Mouse (Mus musculus): ENCODE results near the gene Mamstr. TPM values are rescaled to one million over a fixed set of nuclear protein-coding genes. Genes with fewer than 3 reads are reported as not detected.

The Mamstr gene
- total RNA-seq (2022), result 10 to 100 TPM in 1 of 4 experiments, 1 to 10 TPM in 3; 2.4 to 14.9 (median 3.6) TPM

DNA sequence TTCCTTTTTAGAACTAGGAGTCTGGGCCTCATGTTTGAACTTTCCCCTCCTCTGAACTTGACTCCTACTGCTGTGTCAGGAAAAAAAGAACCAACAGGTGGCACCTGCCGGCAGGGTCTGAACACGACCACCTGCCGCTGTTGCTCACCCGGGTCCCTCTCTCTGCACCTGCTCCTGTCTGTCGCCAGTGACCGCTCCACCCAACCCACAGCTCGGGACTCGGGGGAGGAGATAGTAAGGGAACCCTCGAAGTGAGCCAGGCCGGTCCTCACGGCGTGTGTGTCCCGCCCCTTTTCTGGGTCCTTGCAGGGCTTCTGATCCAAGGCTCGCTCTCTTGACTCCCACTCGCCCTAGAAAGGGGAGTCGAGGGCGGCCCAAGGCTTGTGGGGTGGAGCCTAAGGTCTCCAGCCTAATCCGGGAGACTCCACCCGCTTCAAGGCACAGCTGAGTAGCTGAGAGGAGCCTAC lies at the start of gene Mamstr:
Mamstr (plus strand) TSS at position 417 of the 467 bp plus-strand sequence.
- no peak for DNase-seq

- DNase-seq, result no peak
Observed at GRCm38 (mm10) chr7:45590874-45591273, 48.9 kb upstream of the Mamstr start.

GRCm38 (mm10) chr7:45591880-45592279 lies 47.9 kb upstream of the Mamstr start:
- no peak for DNase-seq

- peak; percentile 65 for DNase-seq
Observed at GRCm38 (mm10) chr7:45593118-45593815, 46.5 kb upstream of the Mamstr start.

- no peak for DNase-seq
Observed at GRCm38 (mm10) chr7:45595176-45595575, 44.6 kb upstream of the Mamstr start.

- no peak for DNase-seq
Observed at GRCm38 (mm10) chr7:45596107-45596506, 43.7 kb upstream of the Mamstr start.

DNA sequence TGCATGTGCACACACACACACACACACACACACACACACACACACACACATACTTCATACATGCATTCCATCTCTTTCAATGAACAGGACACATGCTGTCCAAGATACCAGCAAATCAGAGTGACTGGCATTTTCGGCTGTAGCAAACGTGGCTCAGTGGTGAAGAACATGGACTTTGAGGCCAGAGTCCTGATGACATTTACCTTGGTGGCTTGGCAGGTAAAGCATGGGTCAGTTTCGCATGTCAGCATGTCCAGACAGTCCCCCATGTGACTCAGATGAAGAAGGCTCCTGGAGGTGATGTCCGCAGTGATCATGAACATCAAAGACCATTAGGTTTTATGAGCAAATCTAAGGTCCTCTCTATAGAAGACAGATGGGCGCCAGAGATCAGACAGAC lies 42.8 kb upstream of the Mamstr start:
- DNase-seq, result no peak

DNA sequence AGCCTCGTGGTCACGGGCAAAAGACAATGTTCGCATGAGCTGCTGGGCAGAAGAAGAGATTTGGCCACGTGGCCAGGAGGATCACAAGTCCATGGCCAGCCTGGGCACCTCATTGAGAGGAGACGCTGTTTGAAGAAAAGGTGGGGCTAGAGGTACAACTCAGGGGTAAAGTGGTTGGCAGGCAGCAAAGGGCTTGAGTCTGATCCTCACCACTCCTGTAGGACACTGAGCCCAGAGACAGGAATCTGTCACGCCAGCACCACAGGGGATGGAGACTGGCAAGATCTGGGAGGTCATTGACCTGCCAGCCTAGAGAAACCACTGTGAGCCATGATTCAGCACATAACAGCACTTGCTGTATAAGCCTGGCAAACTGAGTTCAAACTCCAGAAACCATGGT lies 42.2 kb upstream of the Mamstr start:
- no peak for DNase-seq

DNA sequence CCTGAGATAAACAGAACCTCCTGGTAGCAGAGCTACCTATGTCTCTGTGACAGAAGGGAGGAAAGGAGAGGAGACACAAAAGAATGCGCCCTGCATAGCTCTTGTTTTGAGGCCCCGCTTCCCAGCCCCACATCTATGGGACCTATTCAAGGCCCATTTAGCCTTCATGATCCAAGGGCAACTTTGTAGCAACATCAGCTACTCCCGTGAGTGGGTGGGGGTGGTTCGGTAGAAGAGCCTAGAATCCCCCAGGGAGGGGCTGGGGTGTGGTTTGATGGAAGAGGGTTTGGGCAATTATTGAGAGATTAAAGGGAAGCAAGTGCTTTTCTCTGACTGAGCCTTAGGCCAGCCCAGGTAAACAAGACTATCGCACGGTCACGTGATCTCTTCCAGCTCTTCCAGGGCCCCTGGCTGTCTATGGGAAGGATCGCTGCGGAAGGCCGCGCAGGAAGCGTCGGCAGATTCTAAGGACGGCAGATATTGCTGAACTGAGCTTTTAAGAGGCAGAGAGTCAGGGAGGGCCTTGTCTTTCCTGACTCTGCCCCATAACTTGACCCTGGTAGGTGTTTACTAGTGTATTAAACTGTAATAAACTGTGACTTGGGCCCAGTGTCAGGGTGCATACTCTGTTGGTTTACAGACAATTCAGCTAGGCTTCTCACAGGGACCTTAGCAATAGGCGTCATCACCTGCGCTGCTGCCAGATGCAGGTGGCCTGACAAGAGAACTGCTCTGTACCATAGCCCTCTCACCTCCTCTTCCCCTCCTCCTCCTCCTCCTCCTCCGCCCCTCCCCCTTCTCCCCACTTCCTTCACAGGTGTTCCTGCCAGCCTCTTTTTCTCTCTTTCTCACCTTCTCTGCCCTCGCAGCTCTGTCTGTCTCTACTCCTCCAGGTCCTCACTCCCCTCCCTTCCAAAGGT lies 40.6 kb upstream of the Mamstr start:
- no peak for DNase-seq

DNA sequence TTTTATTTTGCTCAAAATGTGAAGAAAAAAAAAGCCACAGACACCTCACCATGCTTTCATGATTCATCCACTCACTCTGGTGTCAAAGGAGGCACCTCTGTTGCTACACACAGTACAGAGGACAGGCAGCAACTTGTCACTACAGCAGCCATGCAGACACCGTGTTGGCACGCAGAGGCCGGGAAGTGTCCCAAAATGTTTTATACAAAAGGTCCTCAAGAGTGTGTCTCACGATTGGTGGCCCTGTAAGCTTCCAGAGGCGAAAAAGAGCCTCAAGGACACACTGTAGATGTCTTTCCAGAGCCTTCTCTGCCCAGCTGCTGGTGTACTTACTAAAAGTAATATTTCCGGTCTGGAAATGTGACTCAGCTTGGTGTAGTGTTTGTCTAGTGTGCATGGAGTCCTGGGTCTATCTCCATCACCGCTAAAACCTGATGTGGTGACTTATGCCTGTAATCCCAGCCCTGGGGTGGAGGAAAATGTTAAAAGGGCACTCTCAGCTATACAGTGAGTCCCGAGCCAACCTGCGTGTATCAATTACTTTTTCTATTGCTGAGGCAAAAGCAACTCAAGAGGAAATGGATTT lies 34.0 kb upstream of the Mamstr start:
- no peak for DNase-seq

GRCm38 (mm10) chr7:45609511-45609910 lies 30.3 kb upstream of the Mamstr start:
- no peak for DNase-seq

GRCm38 (mm10) chr7:45616277-45616676 lies 23.5 kb upstream of the Mamstr start:
- DNase-seq, result no peak

DNA sequence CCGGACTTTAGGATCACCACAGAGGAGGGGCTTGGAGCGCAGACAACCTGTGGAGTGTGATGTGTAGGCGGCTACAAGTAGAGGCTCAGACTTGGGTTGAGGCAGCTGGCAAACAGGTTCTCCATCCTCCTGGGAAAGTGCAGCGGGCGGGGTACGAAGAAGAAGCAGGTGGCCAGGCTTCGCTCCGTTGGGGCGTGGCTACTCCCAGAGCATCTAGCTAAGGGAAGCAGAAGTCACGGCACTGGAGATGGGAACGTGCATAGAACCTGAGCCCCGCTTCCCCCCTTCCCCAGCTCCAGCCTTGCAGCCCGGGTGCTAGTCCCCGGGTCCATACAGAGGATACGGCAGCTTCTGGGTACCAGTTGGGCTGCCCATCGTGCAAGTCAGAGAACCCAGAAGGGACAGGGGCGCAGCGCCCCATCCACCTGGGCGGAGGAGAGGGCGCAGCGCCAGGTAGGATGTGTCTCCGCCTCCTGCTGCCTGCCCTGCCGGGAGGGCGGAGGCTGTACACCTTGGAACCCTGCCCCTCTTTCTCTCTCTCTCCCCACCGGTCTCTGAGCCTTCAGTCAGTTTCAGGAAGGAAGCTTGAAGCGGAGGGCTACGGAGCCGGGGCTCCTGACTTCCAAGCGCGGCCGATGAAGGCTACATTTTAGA lies 22.6 kb upstream of the Mamstr start, which contains the start of gene Fut1:
Fut1 (plus strand) TSS at position 248 of the 654 bp plus-strand sequence.
- no peak for DNase-seq

DNA sequence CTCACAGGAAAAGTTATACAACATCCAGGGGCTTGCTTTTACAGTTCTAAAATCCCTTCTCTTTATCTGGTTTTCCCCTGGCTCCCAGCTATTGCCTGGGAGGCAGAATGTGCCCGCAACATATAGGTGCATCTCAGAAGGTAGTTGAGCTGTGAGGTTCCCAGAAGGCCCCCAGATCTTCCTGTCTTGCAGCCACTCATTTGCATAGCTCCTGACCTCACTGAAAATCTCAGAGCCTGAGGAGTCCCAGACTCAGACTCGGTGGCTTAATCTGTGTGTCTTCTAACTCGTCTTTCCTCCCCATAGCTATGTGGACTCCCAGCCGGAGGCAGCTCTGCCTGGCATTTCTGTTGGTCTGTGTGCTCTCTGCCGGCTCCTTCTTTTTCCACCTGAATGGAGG lies 21.5 kb upstream of the Mamstr start:
- no peak for DNase-seq

GRCm38 (mm10) chr7:45619592-45619991 lies 20.2 kb upstream of the Mamstr start:
- DNase-seq, result no peak

DNA sequence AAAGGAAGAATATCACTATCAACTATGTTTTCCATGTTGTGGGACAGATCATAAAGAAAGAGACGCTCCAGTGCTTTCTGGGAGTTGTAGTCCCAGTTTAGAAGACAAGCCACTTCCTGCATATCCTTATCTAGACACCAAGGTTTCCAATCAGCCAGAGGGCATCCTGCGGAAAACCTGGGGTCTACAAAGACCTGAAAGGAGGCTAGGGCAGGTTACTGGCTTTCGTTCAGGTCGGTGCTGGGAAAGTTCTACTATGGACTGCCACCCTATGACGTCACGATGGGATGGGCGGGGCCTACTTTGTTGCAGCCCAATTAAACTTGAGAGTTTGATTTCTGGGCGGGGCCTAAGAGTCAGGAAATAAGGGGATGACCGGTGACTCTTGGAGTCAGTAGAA lies 18.3 kb upstream of the Mamstr start, which contains the start of gene Izumo1:
Izumo1 (plus strand) TSS at position 369 of the 400 bp plus-strand sequence.
- no peak for DNase-seq

DNA sequence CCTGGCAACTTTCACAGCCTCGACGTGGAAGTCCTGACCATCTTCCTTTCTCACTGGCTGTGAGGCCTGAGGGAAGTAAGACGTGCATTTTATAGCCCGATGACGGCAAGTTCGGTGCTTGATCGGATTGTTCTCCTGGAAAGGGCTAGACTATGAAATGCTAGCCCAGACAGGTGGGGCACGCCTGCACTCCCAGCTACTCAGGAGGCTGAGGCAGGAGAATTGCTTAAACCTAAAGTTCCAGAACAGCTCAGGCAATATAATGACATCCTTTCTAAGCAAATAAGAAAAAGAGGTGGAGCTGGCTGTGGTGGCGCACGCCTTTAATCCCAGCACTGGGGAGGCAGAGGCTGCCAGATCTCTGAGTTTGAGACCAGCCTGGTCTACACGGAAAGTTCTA lies 16.3 kb upstream of the Mamstr start:
- DNase-seq, result no peak

- no peak for DNase-seq
Observed at GRCm38 (mm10) chr7:45624718-45625117, 15.1 kb upstream of the Mamstr start.

DNA sequence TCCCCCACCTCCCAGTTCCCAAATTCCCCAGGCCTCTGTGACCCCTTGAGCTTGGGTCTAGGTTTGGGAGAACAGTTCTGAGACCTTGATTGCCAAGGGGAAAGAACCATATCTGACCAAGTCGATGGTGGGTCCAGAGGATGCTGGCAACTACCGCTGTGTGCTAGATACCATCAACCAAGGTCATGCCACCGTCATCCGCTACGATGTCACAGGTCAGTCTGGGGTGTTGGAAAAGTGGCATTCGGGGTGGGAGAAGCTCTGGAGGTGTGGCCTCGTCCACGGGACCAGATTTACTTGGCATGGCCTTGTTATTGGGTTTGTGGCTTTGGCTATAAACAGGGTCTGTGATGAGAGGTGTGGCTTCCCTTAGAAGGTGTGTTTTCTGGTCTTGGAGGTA lies 14.3 kb upstream of the Mamstr start:
- no peak for DNase-seq

DNA sequence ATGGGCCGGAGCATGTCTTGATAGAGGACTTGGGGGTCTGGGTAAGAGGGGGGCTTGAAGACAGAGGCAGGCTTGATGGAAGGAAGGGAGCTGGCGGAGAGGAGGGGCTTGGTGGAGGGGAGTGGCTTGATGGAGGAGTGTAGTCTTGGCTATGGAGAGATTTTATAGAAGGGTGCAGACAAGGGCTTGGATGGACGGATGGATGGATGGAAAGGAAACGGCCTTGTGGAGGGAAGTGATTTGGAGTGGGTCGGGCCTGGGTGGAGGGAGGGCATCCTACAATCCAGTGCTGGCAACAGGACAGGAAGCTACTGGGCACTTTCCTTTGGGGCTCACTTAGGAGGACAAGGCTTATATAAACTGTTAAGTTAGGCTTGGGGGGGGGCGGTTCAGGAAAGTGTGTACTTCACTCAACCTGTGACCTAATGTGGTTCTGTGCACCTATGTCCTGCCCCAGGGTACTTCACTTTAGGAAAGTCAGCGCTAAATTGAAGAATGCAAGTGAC lies 13.2 kb upstream of the Mamstr start:
- no peak for DNase-seq

DNA sequence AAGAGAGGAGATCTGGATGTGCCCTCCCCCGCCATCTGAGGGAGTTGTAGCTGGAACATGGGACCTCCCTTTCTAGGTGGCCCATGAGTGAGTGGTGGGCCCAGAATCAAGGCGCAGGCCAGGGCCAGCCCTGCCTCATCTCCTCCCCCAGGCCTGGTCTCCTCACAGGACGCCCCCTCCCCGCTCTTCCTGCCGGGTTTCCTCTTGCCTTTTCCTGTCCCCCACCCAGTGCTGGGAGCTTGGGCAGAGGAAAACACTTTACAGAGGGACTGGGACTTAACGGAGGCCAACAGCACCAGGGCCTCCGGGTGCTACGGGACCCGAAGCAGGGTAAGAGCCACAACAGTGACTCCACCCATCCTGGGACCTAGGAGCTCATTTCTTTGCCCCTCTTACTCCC lies 12.5 kb upstream of the Mamstr start, which contains the start of gene Rasip1:
Rasip1 (plus strand) TSS at position 228 of the 400 bp plus-strand sequence.
- no peak for DNase-seq
